Mouse (Mus musculus): ENCODE measurements around the gene Metap1d. TPM values are rescaled to one million over a fixed set of nuclear protein-coding genes. Genes with fewer than 3 reads are reported as not detected.

The Metap1d gene
- total and polyA plus RNA-seq, 2 experiments from 2014 or later = 16.6 to 25.3 TPM

DNA sequence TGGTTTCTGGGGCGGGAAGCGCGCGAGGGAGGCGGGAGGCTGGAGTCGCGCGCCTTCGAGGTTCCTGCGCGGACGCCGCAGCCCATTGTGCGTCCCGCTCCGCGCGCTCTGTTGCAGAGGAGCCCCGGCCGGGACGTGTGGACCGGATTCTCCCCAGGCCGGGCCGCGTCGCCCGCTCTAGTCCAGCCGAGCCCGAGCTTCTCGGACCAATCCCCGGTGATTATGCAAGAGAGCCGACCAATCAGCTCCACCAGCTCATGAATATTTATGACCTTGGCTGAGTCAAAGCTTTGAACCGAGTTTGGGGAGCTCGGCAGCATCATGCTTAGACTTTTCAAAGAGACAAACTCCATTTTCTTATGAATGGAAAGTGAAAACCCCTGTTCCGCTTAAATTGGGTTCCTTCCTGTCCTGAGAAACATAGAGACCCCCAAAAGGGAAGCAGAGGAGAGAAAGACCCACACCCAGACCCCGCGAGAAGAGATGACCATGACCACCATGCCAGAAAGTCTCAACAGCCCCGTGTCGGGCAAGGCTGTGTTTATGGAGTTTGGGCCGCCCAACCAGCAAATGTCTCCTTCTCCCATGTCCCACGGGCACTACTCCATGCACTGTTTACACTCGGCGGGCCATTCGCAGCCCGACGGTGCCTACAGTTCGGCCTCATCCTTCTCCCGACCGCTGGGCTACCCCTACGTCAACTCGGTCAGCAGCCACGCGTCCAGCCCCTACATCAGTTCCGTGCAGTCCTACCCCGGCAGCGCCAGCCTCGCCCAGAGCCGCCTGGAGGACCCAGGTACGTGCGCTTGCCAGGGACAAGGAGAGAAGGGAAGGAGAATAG lies 76.7 kb downstream of the Metap1d start:
- H3K9me3 ChIP-seq (ENCODE audit: low read length) = no peaks in the 10 kb centered on the region
- H3K27me3 ChIP-seq (ENCODE audit: insufficient read depth, low read length) = peaks cover 39% of the 10 kb centered on the region
- H3K9ac ChIP-seq = peak overlapping the region; percentile 71
- H3K4me1 ChIP-seq (ENCODE audit: insufficient read depth) = peaks cover 3% of the 10 kb centered on the region; the same call in 1 of the 2 replicates
- peak overlapping the region; percentile 63 for H3K4me2 ChIP-seq (ENCODE audit: low read depth)
- H3K27ac ChIP-seq (ENCODE audit: low read depth, low read length) = peak overlapping the region; percentile 92
- DNase-seq (peak; percentile 87), ATAC-seq (peak; percentile 75)
- WGBS = under 1% methylated on average over 55 of the region's 60 CpGs
- peak overlapping the region; percentile 47 for H3K4me3 ChIP-seq (ENCODE audit: low read depth, low read length)
- no peaks in the 10 kb centered on the region for H3K36me3 ChIP-seq (ENCODE audit: insufficient read depth)
- TF ChIP-seq CTCF (IDR thresholded peaks at IDR 0.05; ENCODE audit: low read depth) = no peak

DNA sequence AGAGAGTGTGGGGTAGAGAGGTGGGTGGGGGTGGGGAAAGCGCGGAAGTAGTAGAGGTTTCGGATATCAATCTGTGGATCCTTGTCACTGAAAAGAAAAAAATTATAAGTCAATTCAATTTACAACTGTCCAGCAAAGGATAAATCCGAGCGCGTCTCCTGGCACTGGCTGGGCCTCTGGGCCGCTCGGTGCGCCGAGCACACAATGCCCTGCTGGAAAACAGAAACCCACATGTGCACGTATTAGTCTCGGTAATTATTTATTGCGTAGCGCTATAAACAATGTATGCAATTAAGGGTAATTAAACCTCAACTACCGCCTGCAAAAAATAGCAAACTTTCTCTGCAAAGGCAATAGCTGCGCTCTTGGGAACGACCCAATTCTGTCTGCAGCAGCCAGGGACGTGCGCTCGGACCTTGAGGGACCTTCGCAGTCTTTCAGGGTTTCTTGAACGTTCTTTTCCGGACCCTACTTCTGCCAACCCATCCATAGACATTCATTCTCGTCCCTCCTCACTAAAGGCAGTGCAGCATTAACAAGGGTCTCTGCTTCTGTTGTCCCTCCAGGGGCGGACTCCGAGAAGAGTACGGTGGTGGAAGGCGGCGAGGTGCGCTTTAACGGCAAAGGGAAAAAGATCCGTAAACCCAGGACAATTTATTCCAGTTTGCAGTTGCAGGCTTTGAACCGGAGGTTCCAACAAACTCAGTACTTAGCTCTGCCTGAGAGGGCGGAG lies 77.5 kb downstream of the Metap1d start:
- WGBS = 1% methylated on average over 34 of the region's 34 CpGs
- Histone ChIP-seq H3K4me3 (ENCODE audit: low read depth, low read length) (peak overlapping the region; percentile 47), H3K9me3 (ENCODE audit: low read length) (no peaks in the 10 kb centered on the region), H3K4me1 (ENCODE audit: insufficient read depth) (peaks cover 3% of the 10 kb centered on the region; the same call in 1 of the 2 replicates), H3K4me2 (ENCODE audit: low read depth) (peak overlapping the region; percentile 63), H3K27ac (ENCODE audit: low read depth, low read length) (peak overlapping the region; percentile 92), H3K36me3 (ENCODE audit: insufficient read depth) (no peaks in the 10 kb centered on the region), H3K27me3 (ENCODE audit: insufficient read depth, low read length) (peaks cover 37% of the 10 kb centered on the region), H3K9ac (peak overlapping the region; percentile 71)
- DNase-seq (peak; percentile 58), ATAC-seq (no peak)
- no peak for TF ChIP-seq CTCF (IDR thresholded peaks at IDR 0.05; ENCODE audit: low read depth)

DNA sequence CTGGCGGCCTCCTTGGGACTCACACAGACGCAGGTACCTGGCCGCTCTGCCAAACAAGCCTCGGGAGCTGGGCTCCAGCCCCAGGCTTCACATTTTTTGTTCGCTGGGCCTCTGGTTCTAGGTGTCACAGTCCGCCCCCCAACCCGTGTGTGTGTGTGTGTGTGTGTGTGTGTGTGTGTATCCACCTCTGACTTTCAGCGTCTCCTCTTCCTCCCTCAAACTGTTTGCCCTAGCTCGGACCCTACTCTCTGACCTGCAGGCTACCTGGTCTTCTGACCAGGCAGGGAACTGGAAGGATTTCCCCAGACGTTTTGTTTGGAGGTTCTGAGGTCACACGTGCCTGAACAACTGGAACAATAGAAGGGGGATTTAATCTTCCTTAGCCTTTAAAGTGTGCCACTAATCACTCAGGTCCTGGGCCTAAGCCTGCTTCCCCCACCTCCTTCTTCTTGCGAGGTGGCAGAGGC lies 78.1 kb downstream of the Metap1d start:
- peaks cover 3% of the 10 kb centered on the region; the same call in 1 of the 2 replicates for H3K4me1 ChIP-seq (ENCODE audit: insufficient read depth)
- H3K4me3 ChIP-seq (ENCODE audit: low read depth, low read length) = peak overlapping the region; percentile 47
- peak overlapping the region; percentile 71 for H3K9ac ChIP-seq
- WGBS = 5% methylated on average over 12 of the region's 12 CpGs
- peak overlapping the region; percentile 92 for H3K27ac ChIP-seq (ENCODE audit: low read depth, low read length)
- no peaks in the 10 kb centered on the region for H3K9me3 ChIP-seq (ENCODE audit: low read length)
- no peak for TF ChIP-seq CTCF (IDR thresholded peaks at IDR 0.05; ENCODE audit: low read depth)
- no peak for DNase-seq
- no peaks in the 10 kb centered on the region for H3K36me3 ChIP-seq (ENCODE audit: insufficient read depth)
- peak overlapping the region; percentile 63 for H3K4me2 ChIP-seq (ENCODE audit: low read depth)
- H3K27me3 ChIP-seq (ENCODE audit: insufficient read depth, low read length) = peaks cover 34% of the 10 kb centered on the region
- ATAC-seq = no peak

DNA sequence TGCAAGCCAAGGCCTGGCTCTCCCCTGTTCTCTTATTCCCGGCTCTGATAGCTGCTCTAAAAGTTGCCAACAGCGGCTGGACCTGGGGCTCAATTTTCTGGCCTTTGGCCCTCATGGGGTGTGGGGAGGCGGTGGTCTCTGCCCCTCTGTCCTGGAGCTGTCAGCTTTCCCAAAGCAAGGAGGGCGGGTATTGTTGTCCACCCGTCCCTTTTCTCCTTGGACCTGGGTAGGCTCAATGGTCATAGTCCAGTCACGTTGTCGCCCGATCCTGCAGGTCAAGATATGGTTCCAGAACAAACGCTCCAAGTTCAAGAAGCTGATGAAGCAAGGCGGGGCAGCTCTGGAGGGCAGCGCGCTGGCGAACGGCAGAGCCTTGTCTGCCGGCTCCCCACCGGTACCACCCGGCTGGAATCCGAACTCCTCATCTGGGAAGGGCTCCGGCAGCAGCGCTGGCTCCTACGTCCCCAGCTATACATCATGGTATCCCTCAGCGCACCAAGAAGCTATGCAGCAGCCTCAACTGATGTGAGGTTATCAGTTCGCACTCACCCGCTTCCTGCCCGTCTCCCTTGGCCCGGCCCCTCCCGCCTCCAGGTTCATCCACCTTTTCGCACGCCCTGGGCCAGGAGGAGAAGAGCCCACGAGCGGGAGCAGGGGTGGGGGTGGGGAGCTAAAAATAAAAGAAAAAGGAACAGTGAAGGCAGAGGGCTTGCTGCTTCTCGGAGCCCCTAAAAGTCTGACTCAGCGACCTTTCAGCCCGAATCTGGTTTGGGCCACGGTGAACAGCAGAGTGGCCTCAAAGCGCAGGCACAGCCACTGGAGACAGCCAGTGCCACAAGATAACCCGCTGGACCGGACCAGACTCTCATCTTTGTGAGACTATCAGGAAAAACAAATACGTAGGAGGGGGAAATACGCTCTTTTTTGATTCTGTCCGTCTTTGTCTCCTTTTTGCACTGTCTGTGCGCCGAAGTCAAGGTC lies 79.2 kb downstream of the Metap1d start:
- peaks cover 39% of the 10 kb centered on the region for H3K27me3 ChIP-seq (ENCODE audit: insufficient read depth, low read length)
- no peak for ATAC-seq
- TF ChIP-seq CTCF (IDR thresholded peaks at IDR 0.05; ENCODE audit: low read depth) = no peak
- H3K4me1 ChIP-seq (ENCODE audit: insufficient read depth) = 0 out of 2 replicates have a peak, but pooled peaks cover 3% of the 10 kb centered on the region
- peak; percentile 43 for DNase-seq
- peak overlapping the region; percentile 92 for H3K27ac ChIP-seq (ENCODE audit: low read depth, low read length)
- peak overlapping the region; percentile 47 for H3K4me3 ChIP-seq (ENCODE audit: low read depth, low read length)
- peak overlapping the region; percentile 71 for H3K9ac ChIP-seq
- 7% methylated on average over 43 of the region's 43 CpGs for WGBS
- H3K9me3 ChIP-seq (ENCODE audit: low read length) = no peaks in the 10 kb centered on the region
- peak overlapping the region; percentile 63 for H3K4me2 ChIP-seq (ENCODE audit: low read depth)
- H3K36me3 ChIP-seq (ENCODE audit: insufficient read depth) = no peaks in the 10 kb centered on the region

DNA sequence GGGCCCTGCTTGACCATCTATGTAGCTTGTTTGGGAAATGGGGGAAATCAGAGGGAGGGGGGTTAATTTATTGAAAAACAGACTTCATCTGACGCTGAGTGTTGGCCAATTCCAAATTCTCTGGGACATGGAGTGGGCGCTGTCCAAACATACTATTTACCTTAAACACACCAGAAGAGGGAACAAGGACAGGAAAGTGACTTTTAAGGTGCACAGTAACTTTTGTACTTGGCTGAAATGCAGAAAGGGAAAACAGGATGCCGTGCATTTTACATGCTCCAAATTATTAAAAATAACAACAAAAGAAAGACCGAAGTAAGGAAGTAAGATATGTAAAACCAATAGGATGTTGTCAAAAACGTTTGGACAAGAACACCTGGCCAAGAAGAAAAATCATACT lies 80.0 kb downstream of the Metap1d start:
- Histone ChIP-seq H3K4me2 (ENCODE audit: low read depth) (peak overlapping the region; percentile 63), H3K4me3 (ENCODE audit: low read depth, low read length) (peak overlapping the region; percentile 47), H3K27me3 (ENCODE audit: insufficient read depth, low read length) (peaks cover 39% of the 10 kb centered on the region), H3K4me1 (ENCODE audit: insufficient read depth) (no peaks in the 10 kb centered on the region), H3K9ac (peak overlapping the region; percentile 71), H3K27ac (ENCODE audit: low read depth, low read length) (peak overlapping the region; percentile 92), H3K9me3 (ENCODE audit: low read length) (no peaks in the 10 kb centered on the region), H3K36me3 (ENCODE audit: insufficient read depth) (no peaks in the 10 kb centered on the region)
- no peak for ATAC-seq
- no peak for TF ChIP-seq CTCF (IDR thresholded peaks at IDR 0.05; ENCODE audit: low read depth)
- 16% methylated on average over 5 of the region's 5 CpGs for WGBS
- DNase-seq = peak; percentile 27
